Mouse (Mus musculus): ENCODE data around the gene Heatr6. TPM values are rescaled to one million over a fixed set of nuclear protein-coding genes. Genes with fewer than 3 reads are reported as not detected.

The Heatr6 gene
- total RNA-seq, 1 experiment from 2014 or later, result 12.5 TPM

DNA sequence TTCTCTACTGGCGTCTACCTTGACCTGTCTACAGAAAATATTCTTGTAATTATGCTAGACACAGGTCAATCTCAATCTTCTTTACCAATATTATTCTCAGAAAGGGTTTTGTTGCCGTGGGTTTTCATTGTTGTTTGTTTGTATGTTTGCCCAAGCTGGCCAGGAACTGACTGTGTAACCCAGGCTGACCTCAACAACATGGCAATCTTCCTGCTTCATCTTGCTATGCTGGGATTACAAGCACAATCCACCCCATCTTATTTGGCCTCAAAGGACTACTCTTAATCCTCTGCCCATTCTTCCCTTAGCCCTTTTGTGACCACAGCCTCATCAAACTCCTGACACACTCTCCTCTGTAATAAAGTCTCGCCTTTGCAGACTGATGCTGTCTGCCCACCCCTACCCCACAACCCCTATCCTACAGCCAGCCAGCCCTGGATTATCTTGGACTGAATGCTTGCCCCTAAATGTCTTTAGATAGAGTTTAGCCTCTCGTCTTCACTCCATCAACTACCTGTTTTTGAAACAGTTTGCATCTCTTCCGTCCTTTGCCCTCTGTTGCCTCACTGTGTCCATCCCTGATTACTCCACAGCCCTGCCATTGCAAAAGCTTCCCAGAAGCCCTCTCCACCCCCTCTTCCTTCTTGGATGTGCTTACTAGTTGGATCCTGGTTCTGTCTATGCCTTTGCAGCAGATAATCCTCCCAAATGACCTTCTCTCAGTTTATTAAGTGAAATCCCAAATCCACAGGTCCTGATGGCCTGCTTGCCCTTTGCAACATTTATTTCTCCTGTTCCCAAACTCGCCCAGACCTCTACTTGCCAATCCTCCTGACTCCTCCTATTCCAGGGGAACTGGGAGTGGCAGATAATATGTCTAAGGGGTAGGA is 5.9 kb upstream of the Heatr6 start:
- DNase-seq, result no peak

DNA sequence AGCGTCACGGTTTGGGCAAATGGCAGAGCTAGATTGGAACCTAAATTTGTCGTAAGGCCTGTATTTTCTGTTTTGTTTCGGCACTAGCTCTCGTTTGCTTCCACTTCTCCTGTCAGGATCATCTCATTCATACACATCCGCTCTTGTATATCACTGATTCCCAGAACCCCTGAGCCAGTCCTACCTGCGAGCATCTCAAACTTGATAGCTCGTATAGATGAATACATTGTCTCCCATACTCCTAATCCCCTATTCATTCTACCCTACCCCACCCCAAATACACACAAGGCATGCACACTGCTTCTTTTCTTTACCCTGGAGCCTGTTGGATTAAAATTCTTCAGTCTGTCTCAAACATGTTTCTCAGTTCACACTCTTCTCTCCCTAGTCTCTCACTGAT is 731 bp downstream of the Heatr6 start:
- DNase-seq, result no peak

DNA sequence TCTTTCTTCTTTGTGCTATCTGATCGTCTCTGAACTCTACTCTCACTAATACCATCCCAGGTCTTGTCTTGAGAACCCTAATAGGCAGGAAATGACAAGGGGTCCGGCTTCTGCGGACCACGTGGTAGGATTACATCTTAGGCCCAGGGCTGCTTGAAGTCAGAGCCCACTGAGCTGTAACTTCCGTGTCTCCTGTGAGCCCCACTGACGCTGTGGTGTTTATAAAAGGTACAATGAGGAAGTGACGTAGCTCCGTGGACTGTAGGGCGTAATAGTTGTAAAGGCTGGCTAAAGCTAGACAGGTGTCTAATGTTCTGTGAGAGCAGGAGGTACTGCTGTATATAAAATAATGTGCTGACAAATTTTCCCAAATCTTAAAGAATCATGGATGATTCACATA is 13.8 kb downstream of the Heatr6 start:
- no peak for DNase-seq

DNA sequence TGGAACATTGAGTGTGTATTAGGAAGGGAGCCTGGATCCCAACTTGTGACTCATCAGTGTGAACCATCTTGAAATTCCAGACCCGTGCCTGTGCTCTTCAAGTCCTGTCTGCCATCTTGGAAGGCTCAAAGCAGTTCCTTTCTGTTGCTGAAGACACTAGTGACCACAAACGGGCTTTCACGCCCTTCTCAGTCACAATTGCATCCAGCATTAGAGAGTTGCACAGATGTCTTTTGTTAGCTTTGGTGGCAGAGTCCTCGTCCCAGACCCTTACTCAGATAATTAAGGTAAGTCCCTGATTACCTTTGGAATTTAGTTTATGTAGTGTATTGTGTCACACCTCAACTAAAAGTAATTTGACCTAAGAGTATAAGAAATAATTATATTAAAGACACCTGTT is 15.5 kb downstream of the Heatr6 start:
- DNase-seq, result no peak

DNA sequence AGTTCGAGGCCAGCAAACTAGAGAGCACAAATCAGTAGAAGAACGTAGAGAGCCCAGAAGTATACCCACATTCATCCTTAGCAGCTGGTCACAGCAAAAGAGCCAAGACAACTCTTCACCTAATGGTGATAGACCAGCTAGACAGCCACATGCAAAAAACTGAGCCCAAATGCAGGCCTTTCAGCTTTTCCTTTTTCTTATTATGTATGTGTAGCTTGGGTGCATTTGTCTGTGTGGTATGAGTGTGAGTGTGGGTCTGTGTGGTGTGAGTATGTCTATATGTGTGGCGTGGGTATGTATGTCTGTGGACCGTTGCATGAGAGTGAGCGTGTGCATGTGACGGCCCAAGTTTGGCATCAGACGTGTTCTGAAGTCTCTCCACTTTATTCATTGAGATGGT is 17.5 kb downstream of the Heatr6 start:
- no peak for DNase-seq

DNA sequence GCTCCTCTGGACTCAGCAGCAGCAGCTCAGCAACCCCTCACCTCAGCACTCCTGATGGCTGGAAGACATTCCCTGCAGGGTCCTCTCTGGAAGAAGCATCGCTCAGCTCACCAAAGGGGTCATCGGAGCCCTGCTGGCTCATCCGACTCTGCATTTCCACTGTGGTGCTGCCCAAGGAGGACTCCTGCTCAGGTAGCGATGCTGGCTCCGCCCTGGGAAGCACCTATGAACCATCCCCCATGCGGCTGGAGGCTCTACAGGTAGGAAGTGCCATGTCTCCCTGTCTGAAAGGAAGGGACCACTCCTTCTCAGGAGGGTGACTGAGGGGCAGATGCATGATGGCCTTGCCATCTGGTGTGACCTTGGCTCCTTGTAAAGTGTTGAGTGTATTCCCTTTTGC is 18.8 kb downstream of the Heatr6 start:
- DNase-seq, result no peak

DNA sequence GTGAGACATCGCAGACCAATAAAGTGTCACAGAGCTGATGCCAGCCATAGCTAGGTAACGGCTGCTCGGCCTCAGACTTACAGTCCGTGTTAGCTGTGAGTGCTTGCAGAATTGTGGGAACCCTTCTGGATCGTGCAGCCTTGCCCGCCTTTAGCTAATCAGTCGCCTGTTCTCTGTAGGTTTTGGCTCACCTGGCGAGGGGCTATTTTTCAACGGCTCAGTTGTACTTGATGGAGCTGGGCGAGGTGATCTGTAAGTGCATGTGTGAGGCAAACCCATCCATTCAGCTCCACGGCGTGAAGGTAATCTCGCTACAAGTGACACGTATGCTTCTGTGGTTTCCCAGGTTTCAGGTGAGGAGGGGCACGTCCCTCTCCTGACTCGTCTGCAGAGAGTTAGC is 20.2 kb downstream of the Heatr6 start:
- DNase-seq, result no peak

DNA sequence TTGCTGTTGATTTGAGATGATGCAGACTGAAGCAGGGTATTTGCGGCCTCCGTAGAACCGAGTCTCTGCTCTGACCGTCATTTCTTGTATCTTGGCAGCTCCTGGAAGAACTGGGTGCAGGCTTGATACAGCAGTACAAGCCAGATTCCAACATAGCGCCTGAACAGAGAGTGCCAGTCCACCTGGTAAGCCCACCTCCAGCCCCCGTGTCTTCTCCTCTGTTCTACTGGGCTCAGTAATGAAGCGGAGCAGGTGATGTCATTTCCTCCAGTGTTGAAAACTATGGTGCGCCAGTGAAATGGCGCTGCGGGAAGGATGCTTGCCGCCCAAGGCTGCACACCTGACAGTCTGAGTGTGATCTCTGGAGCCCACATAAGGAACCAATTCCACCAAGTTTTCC is 20.8 kb downstream of the Heatr6 start:
- no peak for DNase-seq

DNA sequence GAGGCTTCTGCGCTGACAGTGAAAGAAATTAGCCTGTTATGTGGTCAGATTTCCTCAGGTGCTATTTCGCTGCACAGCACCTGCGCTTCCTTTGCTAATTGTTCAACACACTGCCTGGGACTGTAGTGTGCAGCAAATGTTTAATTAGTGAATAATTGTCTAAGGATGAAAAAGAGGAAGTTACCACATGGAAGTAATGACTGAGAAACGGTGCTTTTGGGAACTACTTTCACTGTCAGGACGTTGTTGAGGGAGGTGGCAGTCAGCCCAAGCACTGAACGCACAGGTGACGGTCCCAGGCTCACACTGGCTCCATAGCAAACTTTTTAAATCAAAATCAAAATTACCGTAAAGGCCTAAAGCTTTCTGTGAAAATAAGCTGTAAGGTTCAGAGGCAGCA is 23.3 kb downstream of the Heatr6 start:
- no peak for DNase-seq

DNA sequence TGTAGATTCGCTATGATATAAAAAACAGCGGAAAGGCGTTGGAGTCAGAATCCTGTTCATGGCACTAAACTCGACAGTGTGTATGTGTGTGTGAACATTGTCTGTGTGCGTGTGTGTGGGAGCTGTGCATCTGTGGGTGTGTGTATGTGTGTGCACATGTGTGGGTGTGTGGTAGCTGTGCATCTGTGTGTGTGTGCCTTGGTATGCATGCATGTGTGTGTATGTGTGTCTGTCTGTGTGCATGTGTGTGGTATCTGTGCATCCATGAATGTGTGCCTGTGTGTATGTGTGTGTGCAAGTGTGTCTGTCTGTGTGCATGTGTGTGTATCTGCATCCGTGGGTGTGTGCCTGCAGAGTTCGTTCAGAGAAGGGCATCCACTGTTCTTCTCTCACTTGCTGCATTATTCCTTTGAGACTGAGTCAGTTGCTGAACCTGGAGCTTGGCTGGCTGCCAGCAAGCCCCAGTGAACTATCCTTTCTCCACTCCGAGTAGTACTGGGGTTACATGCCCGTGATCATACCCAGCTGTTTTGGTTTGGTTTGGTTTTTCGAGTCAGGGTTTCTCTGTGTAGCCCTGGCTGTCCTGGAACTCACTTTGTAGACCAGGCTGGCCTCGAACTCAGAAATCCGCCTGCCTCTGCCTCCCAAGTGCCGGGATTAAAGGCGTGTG is 30.6 kb downstream of the Heatr6 start:
- no peak for DNase-seq

DNA sequence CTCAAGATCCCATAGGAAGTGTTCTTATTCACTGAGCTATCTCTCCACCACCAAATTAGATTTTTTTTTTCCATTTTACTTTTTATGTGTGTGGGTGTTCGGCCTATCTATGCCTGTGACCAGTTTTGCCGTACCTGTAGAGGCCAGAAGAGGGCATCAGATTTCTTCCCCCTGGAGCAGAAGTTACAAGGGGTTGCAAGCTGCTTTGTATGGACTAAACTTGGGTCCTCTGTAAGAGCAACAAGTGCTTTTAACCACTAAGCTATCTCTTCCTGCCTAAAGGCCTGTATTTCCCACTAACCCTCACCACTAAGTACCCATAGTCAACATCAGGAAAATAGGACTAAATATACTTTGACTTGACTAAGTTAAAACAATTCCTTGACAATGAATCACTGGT is 31.2 kb downstream of the Heatr6 start:
- DNase-seq, result no peak

DNA sequence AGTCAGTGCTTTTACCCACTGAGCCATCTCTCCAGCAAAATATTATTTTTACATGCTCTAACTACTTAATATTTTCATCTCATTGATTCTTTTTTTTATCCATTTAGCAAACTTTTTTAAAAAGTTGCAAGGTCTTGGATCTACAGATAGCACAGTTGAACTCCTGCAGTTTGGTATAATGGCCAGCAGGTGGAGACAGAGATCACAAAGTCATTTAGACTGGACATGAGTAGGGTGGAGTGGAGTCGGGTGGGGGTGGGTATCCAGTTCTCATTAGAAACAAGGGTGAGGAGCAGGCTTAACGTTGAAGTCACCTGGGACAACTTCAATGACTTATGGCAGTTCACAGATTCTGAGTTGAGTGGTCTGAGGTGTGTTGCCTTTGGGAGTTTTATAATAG is 31.9 kb downstream of the Heatr6 start:
- peak; percentile 71 for DNase-seq

DNA sequence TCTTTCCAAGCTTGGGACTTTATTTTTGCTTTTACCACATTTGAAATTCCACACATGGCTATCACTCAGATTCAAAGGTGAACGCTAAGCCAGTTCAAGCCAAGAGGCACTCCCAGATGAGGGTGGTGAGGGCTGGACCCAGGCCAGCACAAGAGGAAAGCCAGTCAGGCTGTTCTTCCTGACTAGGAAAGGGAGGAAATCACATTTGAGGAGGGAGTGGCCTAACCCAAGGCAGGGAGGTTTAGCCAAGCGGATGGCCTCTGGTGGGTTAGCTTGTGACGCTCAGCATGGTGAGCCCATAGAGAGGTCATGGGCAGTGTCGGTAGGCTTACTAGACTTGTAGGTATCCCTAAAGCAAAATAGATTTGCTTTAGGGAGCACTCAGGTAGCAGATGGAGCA is 33.3 kb downstream of the Heatr6 start:
- peak; percentile 34 for DNase-seq

DNA sequence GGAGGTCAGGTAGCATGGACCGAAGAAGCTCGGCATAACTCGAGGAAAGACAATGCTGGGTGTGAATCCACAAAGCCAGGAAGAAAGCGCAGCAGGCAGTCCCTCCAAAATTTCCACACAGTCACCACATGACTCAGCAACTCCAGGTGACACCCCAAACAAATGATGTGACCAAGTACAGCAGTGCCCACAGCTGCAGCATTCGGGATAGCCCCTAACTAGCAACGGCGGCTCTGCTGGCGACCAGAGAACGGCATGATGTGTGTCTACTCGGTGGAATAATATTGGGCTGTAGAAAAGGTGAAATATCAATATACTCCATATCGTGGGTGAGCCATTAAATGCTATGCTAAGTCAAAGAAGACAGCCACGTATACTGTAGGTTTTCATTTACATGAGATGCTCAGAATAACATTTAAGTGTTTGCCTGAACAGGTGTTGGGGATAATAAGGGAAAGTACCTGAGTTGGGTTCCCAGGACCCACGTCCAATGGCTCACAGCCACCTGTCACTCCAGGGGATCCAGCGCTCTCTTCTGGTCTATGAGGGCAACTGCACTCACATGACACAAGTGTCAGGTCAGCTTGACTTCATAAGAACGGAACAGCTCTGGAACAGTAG is 34.0 kb downstream of the Heatr6 start:
- no peak for DNase-seq

DNA sequence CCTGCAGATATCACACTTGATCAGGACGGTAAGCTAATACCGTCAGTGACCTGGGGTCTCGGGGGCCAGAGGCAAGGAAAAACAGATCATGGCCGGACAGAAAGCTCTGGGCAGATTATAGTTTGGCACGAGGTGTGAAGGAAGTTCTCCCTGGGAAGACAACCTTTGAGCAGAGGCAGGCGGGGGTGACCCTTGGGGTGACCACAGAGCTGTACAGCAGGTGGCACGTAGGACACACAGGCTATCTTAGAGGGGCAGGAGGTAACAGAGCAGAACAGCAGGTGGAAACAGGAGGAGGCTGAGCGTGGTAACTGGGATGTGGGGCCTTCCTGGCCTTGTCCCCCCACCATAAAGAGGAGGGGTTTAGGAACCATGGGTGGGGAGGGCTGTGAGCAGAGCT is 34.8 kb downstream of the Heatr6 start:
- DNase-seq, result no peak

DNA sequence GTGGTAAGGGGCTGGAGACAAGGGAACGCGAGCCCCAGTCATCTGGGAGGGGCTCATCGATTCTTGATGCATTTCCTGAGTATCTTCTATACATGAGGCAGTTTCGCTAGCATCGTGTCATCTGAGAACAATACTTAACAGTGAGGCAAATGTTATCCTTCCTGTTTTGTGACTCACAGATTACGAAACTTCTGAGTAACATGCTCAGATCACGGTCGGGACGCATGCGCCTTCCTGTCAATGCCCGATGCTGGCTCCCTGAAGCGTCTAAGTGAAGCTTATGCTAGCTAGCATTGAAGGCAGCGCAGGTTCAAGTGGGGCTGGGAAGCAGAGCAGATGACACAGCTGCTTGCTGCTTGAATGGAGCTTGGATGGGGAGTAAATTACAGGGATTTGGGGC is 35.8 kb downstream of the Heatr6 start:
- DNase-seq, result peak; percentile 85

DNA sequence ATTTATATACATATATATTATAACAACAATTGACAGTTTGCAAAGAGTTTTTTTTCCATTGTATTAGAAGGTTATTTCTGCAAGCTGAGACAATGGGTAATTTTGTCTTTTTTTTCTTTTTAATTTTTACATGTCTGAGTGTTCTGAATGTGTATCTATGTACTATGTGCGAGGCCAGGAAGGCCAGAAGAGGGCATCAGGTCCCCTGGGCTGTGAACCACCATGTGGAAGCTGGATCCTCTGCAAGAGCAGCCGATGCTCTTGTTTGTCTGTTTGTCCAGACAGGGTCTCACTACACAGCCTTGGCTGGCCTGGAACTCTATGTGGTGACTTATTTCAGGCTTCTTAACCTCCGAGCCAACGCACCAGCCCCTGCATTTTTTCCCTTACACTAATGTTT is 37.6 kb downstream of the Heatr6 start:
- DNase-seq, result no peak

DNA sequence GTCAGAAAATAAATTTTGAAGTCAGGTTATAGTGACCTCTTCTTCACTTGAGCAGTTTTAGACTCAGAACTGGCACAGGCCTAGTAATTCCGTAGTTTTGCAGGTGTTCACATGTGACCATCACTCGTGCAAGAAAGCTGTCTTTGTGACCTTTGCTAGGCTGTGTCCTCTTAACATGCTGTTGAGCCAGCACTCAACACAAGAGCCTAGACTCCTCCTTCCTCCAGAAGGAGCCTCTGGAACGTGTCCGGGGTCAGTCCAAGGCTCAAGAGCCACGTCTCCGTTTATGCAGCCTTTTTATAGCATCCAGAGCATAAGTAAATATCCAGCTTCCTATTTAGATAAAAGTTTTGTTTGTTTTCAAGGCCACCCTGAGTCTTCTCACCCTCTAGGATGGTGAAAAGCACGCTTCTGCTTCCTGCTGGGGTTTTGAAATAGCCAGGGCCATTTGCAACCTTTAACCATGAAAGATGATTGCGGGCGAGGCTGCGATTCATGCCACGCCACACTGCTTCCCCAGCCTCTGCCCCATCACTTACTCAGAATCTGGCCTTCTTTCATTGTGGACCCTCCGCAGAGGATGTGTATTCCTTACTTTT is 38.9 kb downstream of the Heatr6 start:
- no peak for DNase-seq

DNA sequence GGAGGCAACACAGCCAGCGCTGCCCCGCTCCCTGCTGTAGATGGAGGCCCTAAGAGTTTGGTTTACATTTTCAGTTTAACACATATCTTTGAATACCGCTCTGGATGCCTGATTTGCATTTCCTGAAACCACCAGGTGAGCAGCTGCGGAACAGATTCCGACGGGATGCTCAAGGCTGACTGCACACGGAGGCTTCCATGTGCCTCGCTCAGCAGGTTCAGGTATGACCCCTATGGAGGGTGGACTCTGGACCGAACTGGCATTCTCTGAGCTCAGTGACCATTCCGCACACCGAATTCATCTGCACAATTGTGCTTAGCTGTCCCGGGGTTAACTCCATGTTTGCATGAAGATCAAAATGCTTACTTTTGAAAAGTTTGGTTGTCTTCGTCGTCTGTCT is 39.8 kb downstream of the Heatr6 start:
- DNase-seq, result no peak

DNA sequence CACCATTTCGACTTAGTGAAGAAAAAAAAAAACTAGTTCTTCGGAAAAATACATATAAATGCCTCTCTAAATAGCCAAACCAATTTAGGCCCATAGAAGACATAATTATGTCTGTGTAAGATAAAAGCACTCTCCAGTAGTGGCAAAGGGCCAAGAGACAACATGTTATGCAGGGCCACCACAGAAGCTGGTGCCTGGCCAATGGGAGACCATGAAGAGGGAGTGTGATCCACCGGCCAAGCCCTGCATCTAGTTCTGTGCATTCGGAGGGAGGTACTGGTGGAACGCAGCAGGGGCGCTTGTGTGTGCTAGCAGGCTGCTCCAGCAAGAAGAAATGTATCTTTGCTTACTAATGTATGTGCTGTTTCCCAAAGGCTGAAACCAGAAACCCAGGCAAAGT is 42.6 kb downstream of the Heatr6 start:
- DNase-seq, result no peak

DNA sequence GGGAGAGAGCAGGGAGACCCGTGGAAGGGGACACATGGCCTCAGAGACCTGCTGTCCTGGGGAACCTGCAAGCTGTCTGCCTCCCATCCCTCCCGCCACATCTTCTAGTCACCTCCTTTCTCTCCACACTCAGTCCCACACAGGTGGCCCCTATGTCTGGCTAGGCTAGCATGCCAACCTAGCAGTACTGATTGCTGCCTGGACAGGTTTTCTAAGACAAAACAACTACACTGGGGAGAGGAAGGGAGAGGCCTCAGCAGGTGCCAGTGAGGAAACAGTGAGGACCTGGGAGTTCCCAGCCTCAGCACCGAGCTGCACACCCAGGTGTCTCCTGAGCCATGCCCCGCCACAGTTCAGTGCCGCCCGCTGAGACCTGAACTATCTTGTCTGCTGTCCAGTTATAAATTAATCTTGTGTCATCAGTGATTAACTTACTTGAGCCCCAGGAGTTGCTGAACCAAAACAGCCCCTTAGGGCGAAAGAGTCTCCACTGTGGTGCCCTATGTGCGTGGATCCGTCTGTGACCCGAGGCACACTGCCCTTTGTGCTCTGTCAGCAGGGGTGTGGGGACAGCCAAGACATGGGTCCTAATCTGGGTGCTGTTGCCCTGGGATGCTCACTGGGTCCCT is 43.6 kb downstream of the Heatr6 start:
- DNase-seq, result no peak

DNA sequence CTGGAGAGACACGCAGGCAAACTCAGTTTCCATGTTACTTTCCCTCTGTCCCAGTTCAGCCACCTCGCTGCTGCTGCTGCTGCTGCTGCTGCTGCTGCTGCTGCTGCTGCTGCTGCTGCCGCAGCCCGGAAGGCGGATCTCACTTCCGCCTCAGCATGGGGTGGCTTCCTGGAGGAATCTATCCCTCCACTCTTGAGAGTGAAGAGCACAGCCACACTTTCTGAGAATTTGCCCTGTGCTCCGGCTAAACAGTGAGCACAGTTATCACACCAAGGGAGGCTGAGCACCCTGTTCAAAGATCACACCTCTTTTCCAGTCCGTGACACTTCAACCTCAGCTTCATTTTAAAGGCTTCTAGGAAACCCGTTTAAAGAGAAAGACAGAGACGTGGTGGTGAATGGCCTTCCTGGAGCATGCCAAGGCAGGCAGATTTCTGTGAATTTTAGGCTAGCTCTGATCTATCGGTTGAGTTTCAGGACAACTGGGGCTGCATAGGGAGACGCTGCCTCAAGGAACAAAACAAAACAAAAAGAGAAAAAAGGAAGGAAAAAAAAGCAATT is 46.5 kb downstream of the Heatr6 start:
- DNase-seq, result no peak

All from adrenal gland, postnatal 14 days (tissue).